ENCODE assay signal across 27 mouse cellular contexts in genomic region chr2:140359905-140360304, GRCm38 (mm10). TPM values are rescaled to one million over a fixed set of nuclear protein-coding genes. Genes with fewer than 3 reads are reported as not detected.
DNase-seq lines count a peak whose midpoint lies in the region; ATAC-seq and TF ChIP-seq lines count a peak whose summit lies in the region.
"Had no signal": no experiment of that assay in that cellular context is flagged by ENCODE, and none has a peak within 500 bp of the region (broad histone marks: within the 10 kb centered on the region; RNA-seq: fewer than 3 reads in every experiment).

No protein-coding gene starts in this region.

- H3K27ac ChIP-seq in kidney, embryonic 14.5 days (ENCODE audit: low read depth, low read length), result no peak overlapping the region
- H3K27ac ChIP-seq in liver, embryonic 11.5 days (ENCODE audit: low read depth, low read length), result no peak overlapping the region
- no peak overlapping the region for H3K27ac ChIP-seq in liver, postnatal 0 days (ENCODE audit: low read depth)
- H3K27ac ChIP-seq in ES-E14 (ENCODE audit: insufficient read depth, low read depth, low read length, poor library complexity, severe bottlenecking), result no peak overlapping the region
- H3K27ac ChIP-seq in liver, embryonic 13.5 days, result no peak overlapping the region
- H3K27ac ChIP-seq: midbrain, embryonic 10.5 days had no signal

- H3K36me3 ChIP-seq in kidney, embryonic 14.5 days (ENCODE audit: control insufficient read depth, insufficient read depth, low read length), result no peaks in the 10 kb centered on the region
- no peaks in the 10 kb centered on the region for H3K36me3 ChIP-seq in liver, embryonic 11.5 days (ENCODE audit: control insufficient read depth, insufficient read depth, low read length)
- H3K36me3 ChIP-seq in liver, postnatal 0 days (replicated peaks; ENCODE audit: insufficient read depth, low read length), result no peaks in the 10 kb centered on the region
- H3K36me3 ChIP-seq in ES-E14 (ENCODE audit: control insufficient read depth, insufficient read depth, low read length, poor library complexity, severe bottlenecking), result no peaks in the 10 kb centered on the region
- H3K36me3 ChIP-seq in liver, embryonic 13.5 days, result no peaks in the 10 kb centered on the region
- H3K36me3 ChIP-seq: midbrain, embryonic 10.5 days had no signal

- no peaks in the 10 kb centered on the region for H3K4me1 ChIP-seq in kidney, embryonic 14.5 days (ENCODE audit: control insufficient read depth, insufficient read depth, low read length)
- no peaks in the 10 kb centered on the region for H3K4me1 ChIP-seq in liver, embryonic 11.5 days (replicated peaks; ENCODE audit: control insufficient read depth, insufficient read depth, low read length)
- H3K4me1 ChIP-seq in liver, postnatal 0 days (ENCODE audit: insufficient read depth), result no peaks in the 10 kb centered on the region
- H3K4me1 ChIP-seq in ES-E14 (ENCODE audit: control insufficient read depth in 2 of 2, insufficient read depth in 2 of 2, low read length in 2 of 2, poor library complexity in 1 of 2), result no peaks in the 10 kb centered on the region
- no peaks in the 10 kb centered on the region for H3K4me1 ChIP-seq in liver, embryonic 13.5 days (replicated peaks)
- H3K4me1 ChIP-seq: midbrain, embryonic 10.5 days had no signal

- H3K9me3 ChIP-seq in kidney, embryonic 14.5 days (ENCODE audit: control insufficient read depth, low read length), result no peaks in the 10 kb centered on the region
- no peaks in the 10 kb centered on the region for H3K9me3 ChIP-seq in liver, embryonic 11.5 days (ENCODE audit: control insufficient read depth, low read length)
- no peaks in the 10 kb centered on the region for H3K9me3 ChIP-seq in liver, postnatal 0 days (ENCODE audit: low read length)
- H3K9me3 ChIP-seq in ES-E14 (ENCODE audit: control insufficient read depth, insufficient read depth, low read depth, low read length), result no peaks in the 10 kb centered on the region
- H3K9me3 ChIP-seq in liver, embryonic 13.5 days (replicated peaks), result no peaks in the 10 kb centered on the region
- H3K9me3 ChIP-seq: midbrain, embryonic 10.5 days had no signal

- no peak for ATAC-seq in kidney, embryonic 14.5 days (ENCODE audit: low FRiP score, low TSS enrichment)
- peak; percentile 36; the same call in 1 of the 2 replicates for ATAC-seq in liver, embryonic 11.5 days (replicated peaks; ENCODE audit: low FRiP score)
- no peak for ATAC-seq in liver, postnatal 0 days
- peak; percentile 51 for ATAC-seq in liver, embryonic 13.5 days (ENCODE audit: low read depth)
- ATAC-seq in granulocyte monocyte progenitor cell, adult 5-6 weeks (replicated peaks; ENCODE audit: poor library complexity, severe bottlenecking), result no peak
- ATAC-seq: activated CD4-positive, CD25-positive, alpha-beta regulatory T cell, adult 4 months; forebrain, postnatal 0 days; hindbrain, embryonic 16.5 days; intestine, postnatal 0 days had no signal

- no peak for TF ChIP-seq EP300 in liver, postnatal 0 days (IDR thresholded peaks at IDR 0.05; ENCODE audit: low read depth)

- H3K9ac ChIP-seq in kidney, embryonic 14.5 days (ENCODE audit: low read depth, low read length), result no peak overlapping the region
- no peak overlapping the region for H3K9ac ChIP-seq in liver, embryonic 11.5 days (ENCODE audit: low read depth, low read length)
- no peak overlapping the region for H3K9ac ChIP-seq in liver, postnatal 0 days (replicated peaks)
- no peak overlapping the region for H3K9ac ChIP-seq in ES-E14 (ENCODE audit: insufficient read depth, low read depth, low read length, poor library complexity, severe bottlenecking)
- H3K9ac ChIP-seq in liver, embryonic 13.5 days, result no peak overlapping the region
- H3K9ac ChIP-seq: forebrain, postnatal 0 days had no signal

- H3K4me3 ChIP-seq in kidney, embryonic 14.5 days (ENCODE audit: low read length), result no peak overlapping the region
- H3K4me3 ChIP-seq in liver, embryonic 11.5 days (ENCODE audit: low read depth, low read length), result no peak overlapping the region
- no peak overlapping the region for H3K4me3 ChIP-seq in liver, postnatal 0 days (ENCODE audit: low read depth, low read length)
- H3K4me3 ChIP-seq in ES-E14 (ENCODE audit: insufficient read depth in 1 of 2, low read depth in 1 of 2, low read length in 2 of 2, poor library complexity in 1 of 2, severe bottlenecking in 1 of 2), result no peak overlapping the region
- H3K4me3 ChIP-seq in liver, embryonic 13.5 days (replicated peaks), result no peak overlapping the region
- H3K4me3 ChIP-seq: midbrain, embryonic 10.5 days had no signal

- in situ Hi-C loops in ES-E14 (cut with MboI; ENCODE audit: low sequenced_read_pairs in 2 of 2, unreplicated experiment in 2 of 2), result no loop called here

- DNase-seq in kidney, adult 9 months, result peak; percentile 3
- no peak for DNase-seq in liver, embryonic 11.5 days (ENCODE audit: low spot score)
- no peak for DNase-seq in liver, postnatal 0 days
- DNase-seq in ES-E14 (ENCODE audit: low read depth, low spot score), result peak; percentile 26
- no peak for DNase-seq in liver, embryonic 13.5 days
- DNase-seq in urinary bladder, postnatal 14 days (ENCODE audit: low spot score), result no peak
- DNase-seq: adrenal gland, postnatal 14 days; B cell, adult 2 months; cerebellum, adult 9-11 months; forebrain, postnatal 0 days; right cerebral cortex, postnatal 25 days had no signal

- WGBS in kidney, embryonic 14.5 days, result 36% methylated on average over 2 of the region's 2 CpGs
- 40% methylated on average over 2 of the region's 2 CpGs for WGBS in liver, embryonic 11.5 days
- 33% methylated on average over 2 of the region's 2 CpGs for WGBS in liver, postnatal 0 days (ENCODE audit: insufficient replicate concordance)
- WGBS in liver, embryonic 13.5 days (ENCODE audit: insufficient replicate concordance), result 22% methylated on average over 2 of the region's 2 CpGs

- TF ChIP-seq CTCF in liver, postnatal 0 days (IDR thresholded peaks at IDR 0.05; ENCODE audit: low read depth), result no peak

- no peak overlapping the region for H3K4me2 ChIP-seq in kidney, embryonic 14.5 days (replicated peaks; ENCODE audit: low read depth, low read length)
- no peak overlapping the region for H3K4me2 ChIP-seq in liver, embryonic 11.5 days
- H3K4me2 ChIP-seq in liver, postnatal 0 days (ENCODE audit: low read depth, low read length), result no peak overlapping the region
- H3K4me2 ChIP-seq in liver, embryonic 13.5 days, result no peak overlapping the region

- H3K27me3 ChIP-seq in kidney, embryonic 14.5 days (ENCODE audit: control insufficient read depth, insufficient read depth, low read length), result no peaks in the 10 kb centered on the region
- no peaks in the 10 kb centered on the region for H3K27me3 ChIP-seq in liver, embryonic 11.5 days (replicated peaks; ENCODE audit: control insufficient read depth, insufficient read depth, low read length)
- no peaks in the 10 kb centered on the region for H3K27me3 ChIP-seq in liver, postnatal 0 days (ENCODE audit: insufficient read depth, low read length)
- H3K27me3 ChIP-seq in liver, embryonic 13.5 days, result no peaks in the 10 kb centered on the region

TF ChIP-seq in ES-E14, 5 proteins besides CTCF, POLR2A, EP300 and RAD21:
- TF ChIP-seq ZC3H11A (IDR thresholded peaks at IDR 0.05; ENCODE audit: borderline replicate concordance, low read depth, low read length) (no peak), CHD2 (IDR thresholded peaks at IDR 0.05; ENCODE audit: low read depth, low read length) (no peak), HCFC1 (IDR thresholded peaks at IDR 0.05; ENCODE audit: borderline replicate concordance, insufficient read depth, low read length) (no peak), MAFK (IDR thresholded peaks at IDR 0.05; ENCODE audit: insufficient read depth, low read depth, low read length) (no peak), ZNF384 (IDR thresholded peaks at IDR 0.05; ENCODE audit: low read depth, low read length) (no peak)

RNA-seq across cellular contexts. Expression of gene Sel1l2, which starts 29.6 kb away (rescaled TPM):
- not detected in 2 replicates for polyA plus RNA-seq in kidney, embryonic 14.5 days (2014; fragmentation: Nextera tagmentation; extraction: Ambion mirVana)
- polyA plus RNA-seq in liver, embryonic 11.5 days (2014; fragmentation: Nextera tagmentation; extraction: Ambion mirVana), result not detected in 2 replicates
- polyA plus RNA-seq in liver, postnatal 0 days (2015; fragmentation: Nextera tagmentation; extraction: Ambion mirVana), result not detected in 2 replicates
- not detected in 2 replicates for total RNA-seq in ES-E14 (2012; rRNA removed)
- not detected in 2 replicates for polyA plus RNA-seq in liver, embryonic 13.5 days (2015; fragmentation: Nextera tagmentation; extraction: Ambion mirVana)
- total RNA-seq in granulocyte monocyte progenitor cell, adult 5-6 weeks (2014; fragmentation: Nextera tagmentation), result not detected in 2 replicates
- not detected in 2 replicates for total RNA-seq in granulocyte monocyte progenitor cell, adult 5-6 weeks (2017)
- total RNA-seq: adrenal gland, postnatal 14 days; forebrain, postnatal 0 days; gastrocnemius, postnatal 4 days; hematopoietic stem cell, adult 5-6 weeks; layer of hippocampus, adult 8-10 months; left cerebral cortex, postnatal 25 days; midbrain, postnatal 0 days had no signal
- polyA plus RNA-seq: activated CD4-positive, CD25-positive, alpha-beta regulatory T cell, adult 4 months; brain, embryonic 14.5 days; embryonic facial prominence, embryonic 14.5 days; forebrain, postnatal 0 days; heart, embryonic 14.5 days; hindbrain, embryonic 16.5 days; intestine, postnatal 0 days; limb, embryonic 14.5 days; midbrain, embryonic 10.5 days; midbrain, postnatal 0 days; spleen, adult 2 months had no signal

RNA-seq across cellular contexts. Expression of gene Macrod2, which starts 35.2 kb away (rescaled TPM):
- 22.2 and 32.5 TPM in 2 replicates for polyA plus RNA-seq in kidney, embryonic 14.5 days (2014; fragmentation: Nextera tagmentation; extraction: Ambion mirVana)
- polyA plus RNA-seq in liver, embryonic 11.5 days (2014; fragmentation: Nextera tagmentation; extraction: Ambion mirVana), result 19.9 and 20.6 TPM in 2 replicates
- 7.5 and 9.3 TPM in 2 replicates for polyA plus RNA-seq in liver, postnatal 0 days (2015; fragmentation: Nextera tagmentation; extraction: Ambion mirVana)
- 11.7 and 12.7 TPM in 2 replicates for total RNA-seq in ES-E14 (2012; rRNA removed)
- polyA plus RNA-seq in liver, embryonic 13.5 days (2015; fragmentation: Nextera tagmentation; extraction: Ambion mirVana), result 11.5 and 11.8 TPM in 2 replicates
- 1.6 and 3.0 TPM in 2 replicates for total RNA-seq in granulocyte monocyte progenitor cell, adult 5-6 weeks (2014; fragmentation: Nextera tagmentation)
- 6.8 and 8.7 TPM in 2 replicates for total RNA-seq in granulocyte monocyte progenitor cell, adult 5-6 weeks (2017)

Comparison
In these comparisons a context has a peak if more than half of its experiments do, and no peak if none do; other contexts are left out.
1. ATAC-seq: peak in liver, embryonic 11.5 days (single experiment) and liver, embryonic 13.5 days (single experiment); none in kidney, embryonic 14.5 days (single experiment), liver, postnatal 0 days (single experiment) and granulocyte monocyte progenitor cell, adult 5-6 weeks (single experiment).
2. DNase-seq: peak in kidney, adult 9 months (single experiment) and ES-E14 (single experiment); none in liver, embryonic 11.5 days (single experiment), liver, postnatal 0 days (single experiment), liver, embryonic 13.5 days (single experiment) and urinary bladder, postnatal 14 days (single experiment).